Mouse (Mus musculus) MEL (cell line): ENCODE results near the gene Fam214a. TPM values are rescaled to one million over a fixed set of nuclear protein-coding genes. Genes with fewer than 3 reads are reported as not detected.

Experiments
- DNase-seq: peaks from one replicate; pipeline ENCODE4 v3.0.0; 2011; ENCODE audit warnings: low read depth, low spot score
- H3K27ac ChIP-seq: 2 replicates; pipeline ENCODE4 v1.5.1; 2012; ENCODE audit warnings: low read depth, mild to moderate bottlenecking, control low read depth, low read length, moderate library complexity; ENCODE audit not compliant: control insufficient read depth
- H3K27me3 ChIP-seq, 2 experiments: fragments of 150-350 bp in 1 of 2; sonication (generic) in 1 of 2; 2 replicates each; pipeline ENCODE4 v1.6.1; 2012; ENCODE audit warnings: low read length in 2 of 2, mild to moderate bottlenecking in 2 of 2, improper control_type of control experiment in 1 of 2, moderate library complexity in 1 of 2; ENCODE audit not compliant: insufficient read depth in 2 of 2, control insufficient read depth in 1 of 2
- H3K36me3 ChIP-seq, 2 experiments: 2 replicates each; pipeline ENCODE4 v1.6.1; 2012 to 2014; ENCODE audit warnings: low read length in 2 of 2, improper control_type of control experiment in 1 of 2, inconsistent platforms in 1 of 2, mild to moderate bottlenecking in 1 of 2; ENCODE audit not compliant: insufficient read depth in 2 of 2, control insufficient read depth in 1 of 2
- H3K4me1 ChIP-seq, 2 experiments: fragments of 150-350 bp in 1 of 2; sonication (generic) in 1 of 2; 2 replicates each; pipeline ENCODE4 v1.6.1; 2012; ENCODE audit warnings: low read length in 2 of 2, improper control_type of control experiment in 1 of 2, mild to moderate bottlenecking in 1 of 2; ENCODE audit not compliant: insufficient read depth in 2 of 2, control insufficient read depth in 1 of 2
- H3K4me3 ChIP-seq, 2 experiments: fragments of 150-350 bp in 1 of 2; sonication (generic) in 1 of 2; 2 replicates each; pipeline ENCODE4 v1.5.1; 2012; ENCODE audit warnings: low read depth in 2 of 2, low read length in 2 of 2, mild to moderate bottlenecking in 2 of 2, moderate library complexity in 2 of 2, control low read depth in 1 of 2, improper control_type of control experiment in 1 of 2; ENCODE audit not compliant: control insufficient read depth in 1 of 2, insufficient read depth in 1 of 2
- H3K79me2 ChIP-seq: 2 replicates; pipeline ENCODE4 v1.6.1; 2012; ENCODE audit warnings: mild to moderate bottlenecking, low read length, moderate library complexity; ENCODE audit not compliant: control insufficient read depth, poor library complexity, insufficient read depth
- H3K9ac ChIP-seq: 2 replicates; pipeline ENCODE4 v1.6.1; 2012; ENCODE audit warnings: low read depth, mild to moderate bottlenecking, control low read depth, low read length, moderate library complexity; ENCODE audit not compliant: control insufficient read depth, poor library complexity, severe bottlenecking
- H3K9me3 ChIP-seq: fragments of 150-350 bp; sonication (generic); replicated peaks from 2 replicates; pipeline ENCODE4 v1.6.1; 2012; ENCODE audit warnings: mild to moderate bottlenecking, low read length, improper control_type of control experiment, moderate library complexity; ENCODE audit not compliant: insufficient read depth
- CHD1 ChIP-seq: IDR thresholded peaks from 2 replicates; pipeline ENCODE4 v1.6.1; 2012; ENCODE audit warnings: low read depth, mild to moderate bottlenecking, inconsistent platforms, low read length, improper control_type of control experiment
- GATA1 ChIP-seq: IDR thresholded peaks from 2 replicates; pipeline ENCODE4 v1.6.1; 2011; ENCODE audit warnings: low read depth, low read length, improper control_type of control experiment
- MAX ChIP-seq: IDR thresholded peaks from 2 replicates; pipeline ENCODE4 v1.6.1; 2011; ENCODE audit warnings: low read length, improper control_type of control experiment
- MXI1 ChIP-seq: IDR thresholded peaks from 2 replicates; pipeline ENCODE4 v1.6.1; 2011; ENCODE audit warnings: mild to moderate bottlenecking, low read depth, low read length, improper control_type of control experiment
- MYB ChIP-seq: IDR thresholded peaks from 2 replicates; pipeline ENCODE4 v1.6.1; 2011; ENCODE audit warnings: mild to moderate bottlenecking, low read depth, low read length, improper control_type of control experiment
- MYC ChIP-seq: IDR thresholded peaks from 2 replicates; pipeline ENCODE4 v1.6.1; 2011; ENCODE audit warnings: low read depth, mild to moderate bottlenecking, low read length, improper control_type of control experiment, moderate library complexity
- POLR2A ChIP-seq, 2 experiments: IDR thresholded peaks; 2 replicates each; pipeline ENCODE4 v1.6.1; 2011 to 2012; ENCODE audit warnings: low read length in 2 of 2, mild to moderate bottlenecking in 2 of 2, control low read depth in 1 of 2, improper control_type of control experiment in 1 of 2, low read depth in 1 of 2, moderate library complexity in 1 of 2; ENCODE audit not compliant: control insufficient read depth in 1 of 2, insufficient read depth in 1 of 2, poor library complexity in 1 of 2
- RAD21 ChIP-seq: IDR thresholded peaks from 2 replicates; pipeline ENCODE4 v1.6.1; 2011; ENCODE audit warnings: mild to moderate bottlenecking, low read depth, low read length, improper control_type of control experiment
- SIN3A ChIP-seq: IDR thresholded peaks from 2 replicates; pipeline ENCODE4 v1.6.1; 2012; ENCODE audit warnings: low read length, improper control_type of control experiment, inconsistent platforms
- TCF12 ChIP-seq: IDR thresholded peaks from 2 replicates; pipeline ENCODE4 v1.6.1; 2014; ENCODE audit warnings: low read depth, mild to moderate bottlenecking, inconsistent platforms, low read length, improper control_type of control experiment, moderate library complexity
- UBTF ChIP-seq: IDR thresholded peaks from 2 replicates; pipeline ENCODE4 v1.6.1; 2012; ENCODE audit warnings: low read depth, mild to moderate bottlenecking, inconsistent platforms, low read length, improper control_type of control experiment, moderate library complexity, borderline replicate concordance; ENCODE audit not compliant: insufficient read depth
- USF2 ChIP-seq, 2 experiments: IDR thresholded peaks; 2 replicates each; pipeline ENCODE4 v1.6.1; 2011 to 2012; ENCODE audit warnings: improper control_type of control experiment in 2 of 2, low read length in 2 of 2, borderline replicate concordance in 1 of 2, inconsistent platforms in 1 of 2, low read depth in 1 of 2, mild to moderate bottlenecking in 1 of 2; ENCODE audit not compliant: insufficient read depth in 1 of 2
- ZMIZ1 ChIP-seq: IDR thresholded peaks from 2 replicates; pipeline ENCODE4 v1.6.1; 2012; ENCODE audit warnings: low read depth, mild to moderate bottlenecking, inconsistent platforms, low read length, improper control_type of control experiment, moderate library complexity
- polyA plus RNA-seq, 2 experiments: library from polyadenylated mRNA; stranded (reverse) in 1 of 2; unstranded in 1 of 2; fragments of >175 nt in 1 of 2; fragments of >200 nt in 1 of 2; gene quantifications; 2 replicates each; pipeline versions ENCODE4 v1.2.1 to v1.2.4; 2012; ENCODE audit warnings: low replicate concordance in 2 of 2, low read depth in 1 of 2; ENCODE audit not compliant: insufficient read length in 2 of 2, insufficient read depth in 1 of 2, missing spikeins in 1 of 2
- total RNA-seq: library from RNA; depleted of rRNA; stranded (reverse); fragments of 300-350 nt; gene quantifications from 2 replicates; pipeline ENCODE4 v1.2.3, GENCODE M21; 2012

The Fam214a gene
- total and polyA plus RNA-seq, 3 experiments, result 2.3 to 3.9 TPM; not detected in 1

DNA sequence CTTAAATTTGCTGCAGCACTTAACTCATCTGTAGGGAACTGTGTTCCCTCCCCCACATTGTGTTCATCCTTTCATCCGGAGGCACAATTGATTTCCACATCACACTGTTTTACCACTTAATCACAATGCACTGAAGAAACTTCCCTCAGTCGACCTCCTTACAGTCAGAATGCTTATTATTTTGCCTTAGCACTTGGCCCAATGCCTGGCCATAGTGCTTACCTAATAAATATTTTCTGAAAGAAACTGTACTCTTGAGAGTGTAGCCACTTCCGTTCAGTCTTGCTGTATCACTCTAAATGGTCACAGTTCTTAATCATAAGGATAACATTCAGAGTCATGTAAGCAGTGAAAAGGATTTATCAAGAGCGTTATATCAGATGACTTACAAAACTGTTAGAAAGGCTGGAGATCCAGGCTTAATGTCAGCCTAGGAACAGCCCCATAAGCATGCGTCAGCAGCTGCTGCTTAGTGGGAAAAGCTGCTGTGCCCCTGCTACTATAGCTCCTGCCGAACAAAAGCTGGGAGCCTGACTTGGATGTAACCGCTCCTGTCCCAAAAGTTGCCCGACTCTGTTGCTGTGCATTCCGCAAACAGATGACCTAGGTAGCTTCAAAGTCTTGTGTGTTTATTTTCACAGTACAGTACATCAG is 112.1 kb downstream of the Fam214a start:
- Histone ChIP-seq H3K27ac (no peak overlapping the region), H3K9ac (no peak overlapping the region), H3K4me3 (no peak overlapping the region), H3K27me3 (no peaks in the 10 kb centered on the region), H3K9me3 (no peaks in the 10 kb centered on the region), H3K36me3 (no peaks in the 10 kb centered on the region; a peak in 2 of 4 replicates), H3K4me1 (peaks cover 0 to under 1% of the 10 kb centered on the region in 2 experiments; a peak in 1 of 4 replicates), H3K79me2 (no peaks in the 10 kb centered on the region)
- TF ChIP-seq MYC (no peak), RAD21 (no peak), CHD1 (no peak), TCF12 (no peak), POLR2A (IDR thresholded peaks at IDR 0.05; ENCODE audit: control insufficient read depth in 1 of 2, insufficient read depth in 1 of 2, low read depth in 1 of 2, low read length in 2 of 2, poor library complexity in 1 of 2) (no peak), USF2 (IDR thresholded peaks at IDR 0.05; ENCODE audit: borderline replicate concordance in 1 of 2, insufficient read depth in 1 of 2, low read depth in 1 of 2, low read length in 2 of 2) (no peak), ZMIZ1 (no peak), GATA1 (no peak), MXI1 (no peak)
- DNase-seq, result no peak

DNA sequence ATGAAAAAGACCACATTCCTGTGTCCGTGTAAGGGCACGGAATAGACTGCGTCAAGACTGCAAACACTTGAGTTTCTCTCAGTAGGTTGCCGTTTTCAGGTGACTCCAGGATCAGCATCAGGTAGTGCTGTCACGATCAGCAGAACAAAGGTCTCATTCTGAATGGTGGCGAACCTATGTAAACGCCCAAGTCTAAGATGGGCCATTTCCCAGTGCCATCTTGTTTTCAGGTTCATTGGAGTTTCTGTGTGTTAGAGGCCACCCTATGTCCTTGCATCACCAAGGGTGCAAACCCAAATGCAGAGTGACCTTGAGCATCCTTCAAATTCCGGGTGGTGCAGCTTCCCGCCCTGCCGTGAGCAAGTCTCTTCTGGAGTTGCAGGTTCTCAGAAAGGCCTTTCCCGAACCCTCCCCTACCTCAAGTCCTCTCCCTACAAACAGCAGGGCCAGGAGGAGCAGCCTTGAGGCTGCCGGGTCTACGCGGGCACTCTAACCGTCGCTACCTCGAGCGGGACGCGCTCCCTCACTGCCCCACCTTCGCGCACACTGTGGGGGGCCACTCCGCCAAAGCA is 117.9 kb downstream of the Fam214a start, which contains the start of gene Myo5a:
Myo5a (plus strand) TSS at position 559 of the 572 bp plus-strand sequence.
- H3K79me2 ChIP-seq, result peaks cover 6% of the 10 kb centered on the region
- peak within 1 kb of the TSS; percentile 96 for H3K9ac ChIP-seq
- TF ChIP-seq MYB, result no peak
- peak; percentile 47 for TF ChIP-seq SIN3A
- no peak for TF ChIP-seq MAX
- no peak for TF ChIP-seq UBTF
- no peak for DNase-seq
- H3K4me3 ChIP-seq, result peak within 1 kb of the TSS; percentile 88 to 96
- peaks cover 0 to 18% of the 10 kb centered on the region in 2 experiments; a peak in 2 of 4 replicates for H3K36me3 ChIP-seq
- no peaks in the 10 kb centered on the region for H3K9me3 ChIP-seq
- no peaks in the 10 kb centered on the region for H3K27me3 ChIP-seq
- peak within 1 kb of the TSS; percentile 88 for H3K27ac ChIP-seq
- H3K4me1 ChIP-seq, result peaks cover 3 to 15% of the 10 kb centered on the region in 2 experiments
